ENCODE assay signal across 8 mouse cellular contexts in genomic region chr19:4300852-4301734, GRCm38 (mm10). TPM values are rescaled to one million over a fixed set of nuclear protein-coding genes. Genes with fewer than 3 reads are reported as not detected.
DNase-seq lines count a peak whose midpoint lies in the region; ATAC-seq and TF ChIP-seq lines count a peak whose summit lies in the region.

No protein-coding gene starts in this region.

- H3K27ac ChIP-seq in thymus, adult 2 months (ENCODE audit: control insufficient read depth, insufficient read depth, low read length) = peak overlapping the region; percentile 98
- H3K27ac ChIP-seq in liver, embryonic 15.5 days (replicated peaks) = peak overlapping the region; percentile 82

- no peaks in the 10 kb centered on the region for H3K9me3 ChIP-seq in liver, embryonic 15.5 days (replicated peaks)

- no peak overlapping the region for H3K9ac ChIP-seq in liver, embryonic 15.5 days

- 28% methylated on average over 11 of the region's 11 CpGs for WGBS in thymus, adult 2 months
- WGBS in liver, embryonic 15.5 days (ENCODE audit: insufficient replicate concordance) = 48% methylated on average over 11 of the region's 11 CpGs

- DNase-seq in cerebellum, adult 9-10 months = peak; percentile 58
- no peak for DNase-seq in cerebellum, adult 18-20 months
- no peak for DNase-seq in thymus, adult 2 months
- DNase-seq in thymus, postnatal 0 days (ENCODE audit: low spot score) = no peak
- no peak for DNase-seq in testis, postnatal 10 days (ENCODE audit: low spot score)
- no peak for DNase-seq in embryo, embryonic 10 days (ENCODE audit: low spot score)

- no peak for TF ChIP-seq CTCF in thymus, adult 2 months (IDR thresholded peaks at IDR 0.05; ENCODE audit: borderline replicate concordance, control insufficient read depth, extremely low read depth, insufficient read depth, low read length, poor library complexity)

- H3K36me3 ChIP-seq in thymus, adult 2 months (ENCODE audit: control insufficient read depth, insufficient read depth, low read length) = no peaks in the 10 kb centered on the region
- no peaks in the 10 kb centered on the region for H3K36me3 ChIP-seq in liver, embryonic 15.5 days (replicated peaks)

- ATAC-seq in liver, embryonic 15.5 days (ENCODE audit: insufficient read depth) = no peak
- no peak for ATAC-seq in CD4-positive, CD25-positive, alpha-beta regulatory T cell, adult 4 months

- H3K4me3 ChIP-seq in thymus, adult 2 months (ENCODE audit: control insufficient read depth, insufficient read depth, low read length) = peak overlapping the region; percentile 37
- H3K4me3 ChIP-seq in liver, embryonic 15.5 days (replicated peaks) = no peak overlapping the region; the same call in 1 of the 2 replicates

- H3K27me3 ChIP-seq in thymus, adult 2 months (ENCODE audit: control insufficient read depth, insufficient read depth, low read length) = no peaks in the 10 kb centered on the region
- no peaks in the 10 kb centered on the region for H3K27me3 ChIP-seq in liver, embryonic 15.5 days

- TF ChIP-seq POLR2A in thymus, adult 2 months (IDR thresholded peaks at IDR 0.05; ENCODE audit: control insufficient read depth, extremely low read depth, insufficient read depth, low read length, poor library complexity) = no peak

- peak overlapping the region; percentile 90 for H3K4me2 ChIP-seq in liver, embryonic 15.5 days

- peaks cover 76% of the 10 kb centered on the region for H3K4me1 ChIP-seq in thymus, adult 2 months (replicated peaks; ENCODE audit: control insufficient read depth, insufficient read depth, low read length)
- H3K4me1 ChIP-seq in liver, embryonic 15.5 days (replicated peaks) = peaks cover 93% of the 10 kb centered on the region

RNA-seq across cellular contexts. Expression of gene Grk2, which starts 4.9 kb away (rescaled TPM):
- 515 and 528 TPM in 2 replicates for polyA plus RNA-seq in thymus, adult 2 months (2012; rRNA removed)
- polyA plus RNA-seq in thymus, postnatal 0 days (2015; fragmentation: Nextera tagmentation; extraction: Ambion mirVana) = 64.3 and 81.3 TPM in 2 replicates
- polyA plus RNA-seq in liver, embryonic 15.5 days (2015; fragmentation: Nextera tagmentation; extraction: Ambion mirVana) = 12.4 and 13.2 TPM in 2 replicates
- 100 to 1,000 TPM in 1 of 2 experiments, 10 to 100 TPM in 1; 93.7 to 101 TPM for polyA plus RNA-seq in CD4-positive, CD25-positive, alpha-beta regulatory T cell, adult 4 months (2017; shearing (Covaris generic))

RNA-seq across cellular contexts. Expression of gene Ankrd13d, which starts 18.2 kb away (rescaled TPM):
- 56.0 and 61.4 TPM in 2 replicates for polyA plus RNA-seq in thymus, adult 2 months (2012; rRNA removed)
- 9.8 and 12.2 TPM in 2 replicates for polyA plus RNA-seq in thymus, postnatal 0 days (2015; fragmentation: Nextera tagmentation; extraction: Ambion mirVana)
- polyA plus RNA-seq in liver, embryonic 15.5 days (2015; fragmentation: Nextera tagmentation; extraction: Ambion mirVana) = 0.90 and 1.5 TPM in 2 replicates
- polyA plus RNA-seq in CD4-positive, CD25-positive, alpha-beta regulatory T cell, adult 4 months (2017; shearing (Covaris generic)) = 1 to 10 TPM; 2.4 to 2.5 TPM

RNA-seq across cellular contexts. Expression of gene Ssh3, which starts 32.1 kb away (rescaled TPM):
- 72.7 and 94.1 TPM in 2 replicates for polyA plus RNA-seq in thymus, adult 2 months (2012; rRNA removed)
- 9.4 and 10.1 TPM in 2 replicates for polyA plus RNA-seq in thymus, postnatal 0 days (2015; fragmentation: Nextera tagmentation; extraction: Ambion mirVana)
- 2.0 and 2.3 TPM in 2 replicates for polyA plus RNA-seq in liver, embryonic 15.5 days (2015; fragmentation: Nextera tagmentation; extraction: Ambion mirVana)
- polyA plus RNA-seq in CD4-positive, CD25-positive, alpha-beta regulatory T cell, adult 4 months (2017; shearing (Covaris generic)) = 10 to 100 TPM in 1 of 2 experiments, 1 to 10 TPM in 1; 8.1 to 15.9 TPM
